Mouse (Mus musculus): Measurements from ENCODE around the gene Gapvd1.

Gapvd1 gene

DNA sequence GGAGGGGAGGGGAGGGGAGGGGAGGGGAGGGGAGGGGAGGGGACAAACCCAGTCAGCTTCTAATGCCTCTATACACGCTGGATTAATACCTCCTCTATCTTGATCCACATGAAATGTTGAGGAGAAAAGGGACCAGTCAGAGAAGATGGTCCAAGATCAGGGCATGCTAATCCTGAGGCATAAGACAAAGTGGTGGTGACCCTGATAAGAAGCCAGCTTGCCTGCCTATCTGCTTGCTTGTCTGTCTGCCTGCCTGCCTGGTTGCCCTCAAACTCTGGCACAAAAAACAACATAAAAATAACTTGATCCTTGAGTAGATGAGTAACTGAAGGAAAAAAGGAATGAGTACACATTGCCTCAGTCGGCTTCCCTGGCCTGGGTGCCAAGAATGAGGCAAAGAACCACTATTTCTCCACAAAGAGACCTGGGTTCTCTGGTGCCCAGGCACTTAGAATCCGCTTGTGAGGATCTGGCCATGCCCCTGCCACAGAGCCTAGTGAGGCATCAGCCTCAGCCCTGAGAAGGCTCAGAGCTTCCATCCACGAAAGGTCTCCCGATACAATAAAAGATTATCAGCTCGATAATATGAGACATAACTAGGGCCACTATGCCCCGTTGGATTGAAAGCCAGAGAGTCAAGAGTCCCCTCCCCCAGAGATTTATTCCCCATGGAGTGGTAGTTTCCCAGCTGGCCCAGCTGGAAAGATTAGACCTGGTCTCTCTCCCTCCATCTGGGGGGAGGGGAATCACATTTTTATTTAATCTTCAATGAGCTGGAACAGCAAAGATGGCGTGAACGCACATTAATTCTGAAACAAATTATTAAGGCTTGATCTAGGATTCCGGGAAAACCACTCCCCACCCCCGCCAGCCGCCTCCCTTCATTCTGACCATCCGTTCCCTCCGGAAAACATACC is 119.5 kb downstream of the Gapvd1 start:
- DNase-seq (ENCODE audit: low spot score in 2 of 2), result no peak

DNA sequence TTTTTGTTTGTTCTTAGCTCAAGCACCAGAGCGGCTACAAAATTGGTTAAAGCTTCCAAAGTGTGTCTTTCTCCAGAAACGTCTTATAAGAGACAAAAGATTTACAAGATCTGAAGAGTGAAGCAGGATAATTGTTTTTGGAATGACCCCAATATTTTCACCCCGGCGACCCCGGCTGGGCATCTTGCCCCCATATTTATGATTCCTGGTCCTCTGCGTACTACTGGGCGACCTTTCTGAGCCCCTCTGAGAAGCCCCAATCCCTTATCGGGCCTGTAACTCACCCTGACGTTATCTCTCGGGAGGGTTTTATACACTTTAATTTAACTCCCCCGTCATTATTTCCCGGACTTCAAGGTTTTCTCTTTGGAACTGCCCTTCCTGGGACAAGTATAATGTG is 123.0 kb downstream of the Gapvd1 start:
- DNase-seq (ENCODE audit: low spot score in 2 of 2), result no peak

DNA sequence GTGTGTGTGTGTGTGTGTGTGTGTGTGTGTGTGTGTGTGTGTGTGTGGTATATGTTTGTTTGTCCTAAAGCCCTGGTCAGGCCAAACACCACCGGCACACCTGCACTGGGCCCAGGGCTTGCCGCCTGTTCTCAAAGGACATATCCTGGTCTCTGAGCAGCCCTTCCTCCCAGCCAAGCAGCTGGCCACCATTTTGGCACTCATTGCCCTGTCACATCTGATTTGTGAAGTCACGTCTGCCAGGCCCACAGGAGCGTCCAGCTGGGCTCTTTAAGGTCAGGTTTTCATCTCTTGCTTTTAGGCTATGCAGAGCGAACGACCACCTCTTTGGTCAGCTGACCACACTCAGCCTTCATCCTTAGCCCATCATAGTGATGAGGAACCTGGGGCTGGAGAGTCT is 124.6 kb downstream of the Gapvd1 start:
- DNase-seq (ENCODE audit: low spot score in 2 of 2), result no peak

DNA sequence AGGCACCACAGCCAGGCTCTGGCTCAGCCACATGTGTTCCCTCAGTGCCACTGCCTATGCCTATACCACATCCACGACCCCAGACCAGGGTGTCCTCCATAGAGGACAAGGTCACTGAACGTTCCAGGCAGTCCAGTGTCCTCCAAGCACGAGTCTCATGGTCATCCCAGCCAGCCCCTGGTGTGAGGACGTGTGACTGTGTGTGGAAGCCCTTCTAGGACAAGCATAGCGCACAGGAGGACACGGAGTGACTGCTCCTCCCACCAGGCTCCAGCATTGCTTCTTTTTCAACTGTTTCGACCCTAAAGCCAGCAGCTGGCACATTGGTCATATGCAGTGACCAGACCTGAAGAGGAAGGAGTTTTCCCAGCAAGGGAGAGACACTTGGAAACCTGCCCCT is 125.3 kb downstream of the Gapvd1 start:
- DNase-seq (ENCODE audit: low spot score in 2 of 2), result no peak

DNA sequence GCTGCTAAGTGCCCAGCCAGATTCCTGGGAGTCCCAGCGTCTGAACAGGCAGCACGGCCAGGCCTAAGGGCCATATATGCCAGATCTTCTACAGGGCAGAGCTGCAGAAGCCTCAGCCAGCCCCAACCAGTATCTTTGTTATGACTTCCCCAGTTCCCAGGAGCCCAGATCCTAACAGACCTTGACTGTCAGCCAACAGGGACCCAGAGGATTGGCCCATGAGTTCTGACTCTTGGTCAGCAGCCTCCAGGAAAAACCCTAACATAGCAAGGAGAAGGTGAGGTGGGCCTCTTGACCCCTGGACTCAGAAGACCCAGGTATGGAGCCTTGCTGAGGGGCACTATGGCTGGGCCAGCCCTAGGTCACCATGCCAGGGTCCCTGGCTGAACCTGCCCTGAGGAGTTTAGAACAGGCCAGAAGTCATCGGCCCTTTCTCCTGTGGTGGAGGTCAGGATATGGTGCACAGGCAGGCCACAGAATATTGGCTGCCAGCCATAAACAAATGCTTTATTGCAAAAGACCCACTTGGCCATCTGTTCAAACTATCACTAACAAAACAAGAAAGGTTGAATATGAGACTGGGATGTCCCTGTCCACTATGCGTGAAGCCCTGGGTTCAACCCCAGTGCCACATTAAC is 126.0 kb downstream of the Gapvd1 start:
- no peak for DNase-seq (ENCODE audit: low spot score in 2 of 2)

DNA sequence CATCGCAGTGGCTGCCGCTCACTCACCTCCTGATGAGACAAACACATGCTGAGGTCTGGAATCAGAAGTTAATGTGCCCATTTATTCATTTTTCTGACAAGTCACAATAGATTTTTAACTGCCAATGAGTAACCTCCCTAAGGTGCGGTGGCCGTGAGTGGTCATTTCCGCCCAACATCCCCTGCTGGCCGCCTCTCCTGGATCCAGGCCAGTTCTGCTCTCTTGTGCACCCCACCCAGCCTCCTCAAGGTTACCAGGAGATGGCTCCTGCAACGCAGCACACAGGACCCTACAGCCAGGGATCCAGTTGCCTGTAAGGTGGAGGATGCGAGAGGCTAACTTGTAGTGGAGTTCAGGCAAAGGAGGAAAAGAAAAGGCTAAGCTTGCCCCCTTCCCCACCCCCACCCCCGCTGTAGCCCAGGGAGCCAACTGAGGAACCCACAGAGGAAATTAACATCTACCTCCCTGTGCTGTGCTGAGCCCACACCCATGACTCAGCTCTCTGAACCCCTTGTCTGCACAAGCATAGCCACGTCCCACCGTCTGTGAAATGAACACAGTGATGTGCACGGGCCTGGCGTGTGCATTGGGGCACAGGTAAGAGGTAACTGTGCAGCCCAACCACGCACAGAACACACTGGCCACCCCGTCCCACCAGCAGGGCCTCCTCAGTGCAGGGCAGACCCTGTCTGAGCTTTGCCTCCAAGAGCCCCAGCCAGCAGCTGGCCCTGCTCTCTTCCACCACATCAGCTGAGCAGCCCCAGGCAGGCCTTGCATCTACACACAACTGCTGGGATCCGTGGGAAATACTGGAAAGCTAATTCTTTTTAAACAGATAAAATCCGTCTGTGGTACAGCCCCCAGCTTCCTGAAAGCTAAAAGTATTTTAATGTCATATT is 127.5 kb downstream of the Gapvd1 start:
- no peak for DNase-seq (ENCODE audit: low spot score in 2 of 2)
